Mouse (Mus musculus) induced T-regulatory cell, adult 2 months (primary cell): ENCODE measurements around the gene Stoml2.
"Not testable (repeated sequence)": the region's sequence is repeated elsewhere in the genome, so short reads cannot be mapped to it uniquely, and the experiment has no call there.

Experiments used
- DNase-seq: peaks from one replicate; pipeline ENCODE4 v3.0.0-alpha.2; 2012; ENCODE audit warnings: low read depth

Stoml2 gene

GRCm38 (mm10) chr4:43002756-43003439 lies 28.6 kb downstream of the Stoml2 start:
- DNase-seq, result no peak

DNA sequence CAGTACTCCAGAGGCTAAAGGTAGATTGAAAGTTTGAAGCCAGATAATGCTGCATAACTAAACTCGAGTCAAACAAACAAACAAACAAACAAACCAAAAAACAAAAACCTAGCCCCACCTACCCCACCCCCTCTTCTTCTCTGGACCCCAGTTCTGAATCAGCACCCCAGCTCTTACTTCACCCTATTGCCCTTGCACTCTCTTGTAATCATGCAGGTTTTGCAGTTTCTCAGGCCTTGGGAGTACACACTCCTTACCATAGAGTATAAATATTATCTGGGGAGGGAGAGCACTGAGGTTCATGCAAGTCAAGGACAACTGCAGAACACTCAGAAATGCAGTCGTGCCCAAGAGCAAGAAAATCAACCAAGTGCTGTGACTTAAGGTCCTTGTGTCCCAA lies 30.2 kb downstream of the Stoml2 start:
- no peak for DNase-seq

- peak; percentile 99 for DNase-seq
Observed at GRCm38 (mm10) chr4:43000141-43000986, 31.1 kb downstream of the Stoml2 start, which contains the start of gene Vcp. Gene Vcp (minus strand): TSS chr4:43000507.

GRCm38 (mm10) chr4:42999451-43000140 lies 31.9 kb downstream of the Stoml2 start:
- DNase-seq, result peak; percentile 86

- DNase-seq, result no peak
Observed at GRCm38 (mm10) chr4:42998022-42998421, 33.5 kb downstream of the Stoml2 start.

- no peak for DNase-seq
Observed at GRCm38 (mm10) chr4:42988296-42988695, 43.2 kb downstream of the Stoml2 start.

- not testable (repeated sequence) for DNase-seq
Observed at GRCm38 (mm10) chr4:42980467-42980866, 51.0 kb downstream of the Stoml2 start.

GRCm38 (mm10) chr4:42978062-42978461 lies 53.4 kb downstream of the Stoml2 start:
- peak; percentile 44 for DNase-seq
